Mouse (Mus musculus) yolk sac, embryonic 10.5 days (tissue): ENCODE results near the gene Gm42791.

Experiments used
- DNase-seq: peaks from one replicate; pipeline ENCODE4 v3.0.0-alpha.2; 2017; ENCODE audit warnings: low spot score

The Gm42791 gene

DNA sequence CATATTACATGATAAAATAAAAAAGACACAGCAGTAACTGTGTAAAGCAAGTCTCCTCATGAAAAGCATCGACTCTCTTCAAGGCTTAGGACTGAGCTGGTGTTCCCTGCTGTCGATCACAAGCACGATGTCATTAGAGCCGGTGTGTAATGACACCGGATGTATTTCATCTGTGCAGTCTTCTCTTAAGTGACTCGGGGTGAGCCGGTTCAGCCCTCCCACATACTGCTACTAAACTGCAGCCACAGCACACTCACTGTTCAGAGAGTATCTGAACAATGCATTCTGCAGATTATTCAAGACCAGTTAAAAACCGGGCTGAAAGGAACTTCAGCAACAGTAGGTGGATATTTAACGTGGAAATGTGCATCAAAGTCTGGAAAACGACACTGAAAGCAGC lies 71.5 kb downstream of the Gm42791 start:
- DNase-seq, result no peak

DNA sequence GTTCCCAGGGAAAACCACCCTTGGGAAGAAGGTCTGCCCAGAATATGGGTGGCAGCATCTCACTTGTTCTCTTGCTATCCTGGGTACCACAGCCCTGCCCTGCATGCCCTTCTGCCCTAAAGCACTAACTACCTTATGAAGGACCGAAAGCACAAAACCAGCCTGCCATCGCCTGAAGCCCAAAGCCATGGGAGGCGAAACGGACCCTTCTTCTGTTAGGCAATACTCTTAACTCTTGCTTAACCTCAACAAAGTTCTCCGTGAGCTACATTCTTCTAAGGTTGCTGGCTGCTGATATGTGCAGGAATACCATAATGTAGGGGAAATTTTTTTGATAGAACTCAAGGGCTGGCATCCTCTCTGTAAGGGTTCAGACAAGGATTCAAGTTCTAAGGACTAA lies 72.2 kb downstream of the Gm42791 start:
- DNase-seq, result no peak

DNA sequence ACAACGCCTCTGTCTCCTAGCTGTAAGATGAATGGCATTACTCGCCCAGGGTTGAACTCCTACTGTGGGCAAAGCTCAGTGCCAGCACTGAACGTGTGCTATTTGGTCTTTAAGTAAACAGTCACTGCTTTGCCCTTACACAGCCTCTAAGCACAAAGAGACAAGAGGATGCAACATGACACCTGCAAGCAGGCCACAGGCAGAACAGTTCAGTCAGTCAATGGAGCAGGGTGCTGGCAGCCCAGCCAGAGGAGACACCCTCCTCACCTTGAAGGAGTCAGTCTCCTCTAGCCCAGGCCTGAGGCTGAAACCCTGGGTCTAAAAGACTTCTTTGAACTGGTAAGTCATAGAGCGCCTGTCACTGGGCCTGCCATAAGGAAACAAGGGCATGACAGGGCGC lies 76.9 kb downstream of the Gm42791 start:
- DNase-seq, result no peak

DNA sequence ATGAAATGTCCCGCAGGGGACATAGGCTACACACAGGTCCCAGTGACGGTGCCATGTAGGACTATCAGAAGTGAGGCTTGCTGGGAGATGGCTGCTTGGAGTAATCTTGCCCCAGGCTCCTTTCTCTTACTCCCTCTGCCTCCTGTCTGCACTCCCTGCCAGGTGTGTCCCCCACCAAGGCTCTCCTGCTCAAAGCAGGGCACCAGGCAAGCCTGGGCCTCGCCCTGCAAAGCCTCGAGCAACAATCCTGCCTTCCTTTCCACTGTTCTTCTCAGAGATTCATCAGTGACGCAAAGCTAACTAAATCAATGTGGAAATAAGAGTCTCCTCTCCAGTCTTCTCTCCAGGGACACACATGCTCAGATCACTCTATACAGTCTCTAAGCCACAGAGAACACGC lies 78.2 kb downstream of the Gm42791 start:
- no peak for DNase-seq

DNA sequence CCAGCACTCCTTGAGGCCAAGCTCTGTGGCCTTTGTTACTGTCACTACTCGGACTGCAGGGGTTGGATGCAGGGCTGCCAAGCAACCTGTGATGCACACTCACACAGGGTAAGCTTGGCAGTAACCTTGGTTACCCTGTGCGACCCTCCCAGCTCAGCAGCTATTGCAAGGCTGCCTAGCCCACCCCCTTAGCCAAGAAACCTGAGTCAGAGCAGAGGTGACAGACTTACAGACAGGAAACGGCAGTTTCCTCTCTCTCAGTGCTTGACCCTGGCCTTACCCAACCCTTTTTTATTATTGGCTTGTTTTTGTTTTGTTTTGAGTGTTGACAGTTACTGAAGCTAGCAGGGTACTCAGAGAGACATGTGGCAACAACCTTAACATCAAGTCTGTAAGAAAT lies 82.7 kb downstream of the Gm42791 start:
- DNase-seq, result no peak

DNA sequence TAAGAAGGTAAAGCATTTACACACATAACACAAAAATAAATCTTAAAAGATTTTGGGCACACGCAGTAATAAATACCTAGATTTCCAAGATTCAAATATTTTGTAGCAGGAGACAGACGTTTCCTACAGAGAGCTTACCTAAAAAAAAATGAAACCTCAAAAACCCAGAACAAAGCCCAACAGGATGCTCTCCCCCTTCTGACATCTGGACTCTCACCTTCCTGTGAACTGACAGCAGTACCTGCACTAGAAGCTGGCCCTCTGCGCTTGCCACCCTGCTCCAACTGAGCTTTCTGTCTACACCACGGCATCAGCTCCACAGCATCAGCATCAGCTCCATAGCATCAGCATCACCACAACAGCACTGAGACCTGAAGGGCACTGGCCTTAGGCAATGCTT lies 84.9 kb downstream of the Gm42791 start:
- no peak for DNase-seq

DNA sequence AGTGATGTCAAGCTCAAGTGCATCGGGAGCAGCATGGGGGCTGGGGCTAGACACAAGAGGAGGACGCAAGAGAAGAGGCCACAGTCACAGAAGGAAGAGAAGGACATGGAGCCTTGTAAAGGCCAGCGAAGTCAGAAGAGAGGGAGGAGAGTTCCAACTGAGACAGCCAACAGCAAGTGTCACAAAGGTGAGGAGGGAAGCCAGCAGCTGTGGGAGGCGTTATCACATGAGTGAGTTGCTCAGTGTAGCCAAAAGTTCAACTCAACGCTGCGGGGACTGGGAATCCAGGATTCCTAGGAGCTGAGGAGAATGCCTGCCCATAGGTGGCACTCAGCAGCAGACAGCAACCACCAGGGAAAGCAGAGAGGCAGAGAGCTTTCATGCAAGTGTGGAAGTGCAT lies 85.5 kb downstream of the Gm42791 start:
- DNase-seq, result peak; percentile 43

DNA sequence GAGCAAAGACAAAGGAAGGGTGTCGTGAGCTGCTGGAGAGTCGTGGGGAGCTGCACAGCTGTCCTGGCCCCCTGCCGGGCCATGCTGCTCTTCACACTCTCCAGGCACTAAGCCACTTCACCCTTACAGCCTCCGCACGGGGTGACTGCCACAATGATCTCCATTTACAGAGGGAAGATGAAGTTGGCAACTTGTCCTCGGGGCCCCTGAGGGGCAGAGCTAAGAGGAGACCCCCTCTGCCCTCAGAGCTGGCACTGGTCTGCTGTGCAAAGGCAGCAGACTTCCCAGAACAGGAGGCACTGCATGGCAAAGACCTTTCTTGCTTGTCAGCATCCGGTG lies 85.9 kb downstream of the Gm42791 start:
- no peak for DNase-seq

DNA sequence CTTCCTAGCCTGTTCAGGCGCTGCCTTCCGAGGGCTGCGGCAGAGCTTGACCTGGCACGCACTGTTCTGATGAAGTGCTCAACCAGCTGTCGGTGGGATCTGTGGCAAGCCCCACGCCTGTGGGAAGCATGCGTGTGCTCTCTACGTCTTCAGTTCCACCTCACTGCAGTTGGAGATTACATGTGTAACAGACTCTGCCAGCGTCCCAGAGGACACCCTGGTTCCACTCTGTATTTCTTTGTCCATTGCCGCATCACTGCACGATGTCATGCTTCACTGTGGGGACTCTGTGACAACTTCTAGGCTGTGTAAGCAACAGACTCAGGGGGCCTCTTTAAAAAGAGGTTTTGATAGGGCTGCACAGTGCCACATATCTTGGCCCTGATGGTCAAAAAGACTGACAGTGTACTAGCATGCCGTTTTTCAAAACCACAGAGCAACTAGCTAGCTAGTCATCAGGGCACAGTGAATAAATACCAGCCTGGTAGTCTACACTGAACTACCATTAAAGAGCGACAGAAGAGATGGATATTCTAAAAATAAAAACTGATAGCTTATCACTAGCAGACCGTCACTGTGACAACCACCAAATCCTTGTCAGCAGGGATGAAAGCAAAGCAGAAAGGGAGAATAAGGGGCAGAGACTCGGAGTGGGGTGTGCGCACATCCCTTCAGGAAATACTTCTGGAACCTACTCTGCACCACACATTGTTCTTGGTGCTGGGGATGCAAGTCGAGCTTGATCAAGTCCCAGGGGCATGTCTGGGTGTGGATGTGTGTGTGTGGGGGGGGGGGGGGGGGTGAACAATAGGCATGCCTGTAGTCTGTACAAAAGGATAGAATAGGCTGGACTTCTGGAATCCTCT lies 86.5 kb downstream of the Gm42791 start:
- DNase-seq, result no peak

DNA sequence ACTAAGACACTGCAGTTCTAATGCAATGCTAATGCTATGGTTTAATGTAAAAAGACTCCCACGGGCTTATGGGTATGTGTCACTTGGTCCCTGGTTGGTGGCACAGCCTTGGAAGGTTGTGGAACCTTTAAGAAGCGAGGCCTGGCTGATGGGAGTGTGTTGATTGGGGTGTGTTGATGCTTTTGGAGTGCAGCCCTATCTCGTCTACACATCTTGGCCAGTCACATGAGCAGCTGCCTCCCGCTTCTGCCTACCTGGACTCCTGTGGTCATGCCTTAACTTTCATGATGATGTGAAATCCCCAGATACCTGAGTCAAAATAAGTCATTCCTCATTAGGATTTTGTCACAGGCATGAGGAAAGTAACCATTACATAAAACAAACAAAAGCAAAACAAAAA lies 88.6 kb downstream of the Gm42791 start:
- DNase-seq, result no peak

DNA sequence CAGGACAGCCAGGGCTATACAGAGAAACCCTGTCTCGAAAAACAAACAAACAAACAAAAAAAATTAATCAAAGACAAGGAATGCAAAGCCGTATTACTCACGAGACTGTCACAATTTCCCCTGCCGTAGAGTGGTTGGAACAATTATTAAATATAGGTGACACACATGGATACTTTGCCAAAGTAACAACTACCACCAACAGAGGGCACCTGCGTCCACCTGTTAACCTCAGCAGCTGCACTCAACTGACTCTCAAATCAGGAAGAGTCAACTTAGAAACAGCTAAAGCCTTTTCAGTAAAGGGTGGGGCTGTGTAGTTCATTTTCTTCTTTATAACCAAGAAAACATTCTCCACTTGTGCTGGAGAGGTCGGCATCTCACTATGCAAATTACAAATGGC lies 90.1 kb downstream of the Gm42791 start:
- peak; percentile 34 for DNase-seq

DNA sequence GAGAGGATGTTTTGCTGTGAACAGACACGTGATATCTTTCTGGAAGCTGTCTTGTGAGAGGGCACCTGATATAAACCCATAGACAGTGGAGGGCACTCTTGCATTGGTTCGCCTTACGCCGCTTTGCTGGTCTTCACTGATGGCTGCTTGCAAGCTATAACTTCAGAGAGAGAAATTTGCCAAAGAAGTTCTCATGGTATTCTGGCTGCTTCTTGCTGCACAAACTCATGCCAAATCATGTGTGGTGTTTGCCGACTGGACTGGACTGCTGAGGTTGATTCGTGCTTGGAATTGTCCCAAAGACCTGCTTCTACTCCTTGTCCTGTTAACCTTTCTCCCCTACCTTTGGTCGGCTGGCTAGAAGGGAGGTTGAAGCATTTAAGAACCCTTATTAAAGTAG lies 95.6 kb downstream of the Gm42791 start:
- no peak for DNase-seq

DNA sequence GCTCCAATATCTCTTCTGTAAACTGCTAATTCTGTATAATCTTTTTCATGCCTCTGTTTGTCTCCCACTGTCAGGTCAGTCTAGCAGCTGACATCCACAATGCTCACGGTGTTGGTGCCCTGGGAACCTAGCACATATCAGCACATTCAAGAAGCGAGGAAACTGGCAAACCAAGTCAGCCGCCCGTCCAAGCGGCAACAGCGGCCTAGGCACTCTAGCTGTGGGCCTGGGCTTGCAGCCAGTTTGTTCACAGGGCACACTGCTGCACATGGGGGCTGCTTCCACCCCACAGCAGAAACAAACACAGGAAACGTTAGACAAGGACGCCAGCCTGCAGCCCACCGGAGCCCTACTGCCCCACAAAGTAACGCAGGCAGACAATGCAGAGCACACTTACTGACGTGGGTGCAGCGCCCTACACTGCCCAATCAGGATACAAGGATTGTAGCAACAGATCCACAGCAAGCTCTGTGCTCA lies 97.0 kb downstream of the Gm42791 start:
- DNase-seq, result no peak

DNA sequence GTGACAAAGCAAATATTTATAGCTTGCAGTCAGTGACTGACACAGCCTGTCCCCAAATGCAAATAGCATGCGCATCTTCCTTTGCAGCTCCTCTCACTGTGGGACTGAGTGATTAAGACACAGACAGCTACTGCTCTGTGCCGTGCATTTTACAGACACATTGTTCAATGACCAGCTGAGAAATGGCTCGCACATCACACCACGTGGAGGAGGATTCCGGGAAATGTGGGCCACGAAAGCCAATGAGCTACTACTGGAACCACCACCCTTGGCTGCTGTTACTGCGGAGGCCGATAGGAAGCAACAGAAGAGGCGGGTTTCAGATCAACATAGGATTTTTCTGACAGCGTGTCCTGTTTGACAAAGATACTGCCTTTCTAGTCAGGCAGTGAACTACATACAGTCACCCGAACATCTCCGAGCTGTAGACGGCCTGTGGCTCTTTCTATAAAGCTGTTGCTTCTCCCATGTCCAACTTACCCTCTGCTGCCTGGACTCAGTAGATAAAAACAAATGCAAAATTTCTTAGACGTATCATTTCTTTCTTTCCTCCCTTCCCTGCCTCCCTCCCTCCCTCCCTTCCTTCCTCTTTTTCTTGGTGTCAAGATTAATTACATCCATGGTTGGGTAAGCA lies 97.8 kb downstream of the Gm42791 start:
- no peak for DNase-seq

DNA sequence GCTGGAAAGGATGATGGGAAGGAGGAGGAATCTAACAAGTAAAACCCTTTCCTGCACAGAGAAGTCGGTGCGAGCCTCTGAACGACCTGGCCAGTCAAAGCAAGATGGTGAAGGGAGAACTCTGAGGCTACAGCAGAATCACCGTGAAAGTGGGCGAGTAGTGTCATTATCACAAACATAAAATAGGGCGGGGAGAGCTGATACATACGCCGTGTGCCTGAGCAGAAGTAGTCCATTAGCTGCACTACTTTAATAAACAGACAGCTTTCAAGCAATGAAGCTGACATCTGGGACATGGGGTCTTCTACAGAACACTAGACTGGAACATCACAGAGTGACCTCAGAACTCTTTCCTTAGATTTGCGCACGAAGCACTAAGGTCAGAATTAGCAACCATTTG lies 98.4 kb downstream of the Gm42791 start:
- no peak for DNase-seq

DNA sequence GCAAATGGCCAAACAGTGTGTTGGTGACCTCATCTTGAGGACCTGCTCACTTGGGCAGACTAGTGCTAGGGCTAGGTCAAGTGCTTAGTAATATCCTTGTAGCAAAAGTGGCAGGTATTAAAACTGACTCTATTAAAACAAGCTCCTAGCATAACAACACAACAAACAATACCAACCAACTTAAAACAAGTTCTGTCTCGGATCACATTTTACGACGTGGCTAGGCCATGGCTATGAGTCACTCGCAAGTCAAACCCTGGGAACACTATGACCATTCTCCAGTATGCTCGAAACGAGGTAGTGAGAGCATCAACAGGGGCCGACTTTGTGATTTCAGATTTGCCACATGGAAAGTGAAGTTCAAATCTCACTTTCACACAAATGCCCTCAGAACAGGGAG lies 99.1 kb downstream of the Gm42791 start:
- no peak for DNase-seq

DNA sequence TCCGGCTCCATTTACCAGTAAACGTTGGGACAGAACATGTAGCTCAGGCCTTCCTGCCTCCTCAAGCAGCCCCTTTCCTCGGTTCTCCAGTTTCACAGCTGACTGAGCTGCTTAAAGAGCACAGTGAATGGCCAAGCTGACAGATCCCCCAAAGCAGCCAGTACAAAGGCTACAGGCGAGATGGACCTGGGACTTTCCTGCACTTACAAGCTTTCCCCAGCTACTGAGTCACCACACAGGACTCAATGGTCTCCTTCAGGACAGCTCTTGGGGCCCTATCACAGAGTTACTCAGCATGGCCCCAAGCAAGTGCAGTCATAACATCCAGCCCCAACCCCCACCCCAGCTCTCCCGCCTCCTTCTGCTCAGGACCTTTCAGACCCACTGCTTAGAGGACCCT lies 99.9 kb downstream of the Gm42791 start:
- no peak for DNase-seq

DNA sequence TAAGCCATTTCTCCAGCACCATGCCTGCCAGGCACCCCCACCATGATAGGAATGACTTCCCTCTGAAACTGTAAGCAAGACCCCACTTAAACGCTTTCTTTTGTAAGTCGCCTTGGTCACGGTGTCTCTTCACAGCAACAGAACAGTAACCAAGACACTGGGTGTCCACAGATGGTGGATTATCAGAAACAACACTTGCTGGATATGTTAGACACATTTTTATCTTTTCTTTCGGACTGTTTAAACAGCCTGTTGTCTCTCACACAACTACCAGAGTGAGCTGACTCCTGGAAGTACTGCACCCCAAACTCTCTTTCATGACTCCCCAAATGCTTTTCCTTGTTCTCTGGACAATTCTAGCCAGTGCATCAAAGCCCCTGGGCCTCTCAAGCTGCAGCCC lies 104.7 kb downstream of the Gm42791 start:
- no peak for DNase-seq

DNA sequence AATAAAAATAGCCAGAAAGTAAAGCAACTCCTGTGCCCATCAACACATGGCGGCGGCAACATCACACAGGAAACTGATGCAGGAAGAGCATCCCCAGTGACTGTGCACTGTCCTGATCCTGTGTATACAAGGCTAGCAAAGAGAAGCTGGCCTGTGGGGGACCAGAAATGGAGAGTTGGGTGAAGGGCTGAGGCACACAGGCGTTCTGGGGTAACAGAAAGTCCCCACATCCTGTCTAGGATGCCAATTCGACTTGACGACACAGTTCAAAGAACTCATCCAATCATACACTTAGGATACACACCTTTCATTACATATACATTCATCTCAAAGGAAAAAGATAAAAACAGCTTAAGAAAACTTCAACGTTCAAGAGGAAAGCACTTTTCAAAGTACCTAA lies 106.9 kb downstream of the Gm42791 start:
- no peak for DNase-seq

DNA sequence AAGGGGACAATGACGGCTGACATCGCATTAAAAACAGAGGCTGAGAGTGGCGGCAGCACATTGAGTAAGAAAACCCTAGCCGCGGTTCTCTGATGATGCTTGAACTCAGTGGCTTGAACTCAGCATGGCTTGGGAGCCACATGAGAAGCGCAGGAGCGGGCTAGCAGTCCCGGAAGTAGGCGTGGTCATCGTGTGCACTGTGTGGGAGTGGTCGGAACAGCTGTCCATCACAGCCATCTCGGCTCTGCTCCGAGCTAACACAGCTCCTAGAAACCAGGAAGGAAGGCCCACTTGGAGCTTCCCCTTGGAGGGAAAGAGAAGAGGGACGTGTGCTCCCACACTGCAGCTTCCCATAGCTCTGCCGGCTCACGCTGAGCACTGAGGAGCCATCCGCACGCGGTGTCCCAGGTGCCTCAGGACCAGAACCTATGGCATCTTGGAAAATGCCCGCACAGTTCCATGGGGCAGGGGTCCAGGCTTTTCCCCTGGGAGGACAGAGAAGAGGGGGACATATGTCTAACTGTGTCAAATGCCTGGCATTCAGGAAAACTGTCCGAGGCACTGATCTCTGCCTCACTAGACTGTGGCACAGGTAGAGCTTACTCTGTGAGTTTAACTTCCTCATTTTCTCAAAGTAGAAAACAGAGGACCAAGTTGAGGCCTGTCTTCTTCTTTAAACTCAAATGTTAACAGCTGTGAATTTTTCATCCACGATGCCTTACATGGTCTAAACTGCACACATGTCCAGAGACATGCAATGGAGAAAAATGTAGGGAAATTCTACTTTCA lies 108.9 kb downstream of the Gm42791 start:
- DNase-seq, result peak; percentile 80

DNA sequence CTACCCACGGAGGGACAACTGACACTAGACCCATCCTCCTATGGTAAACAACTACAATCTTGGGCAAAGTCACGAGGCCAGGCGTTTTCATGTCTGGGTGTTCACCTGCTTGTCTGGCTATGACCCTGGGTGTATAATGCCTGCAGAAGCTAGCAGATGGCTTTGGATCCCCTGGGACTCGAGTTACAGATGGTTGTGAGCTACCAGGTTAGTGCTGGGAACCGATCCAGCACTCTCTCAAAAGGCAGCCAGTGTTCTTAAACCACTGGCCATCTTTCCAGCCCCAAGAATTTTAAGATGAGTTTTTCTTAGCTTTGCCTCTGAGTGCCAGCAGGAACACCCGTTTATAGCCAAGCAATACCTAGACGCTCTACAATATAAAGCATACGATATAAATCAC lies 111.3 kb downstream of the Gm42791 start:
- DNase-seq, result no peak

DNA sequence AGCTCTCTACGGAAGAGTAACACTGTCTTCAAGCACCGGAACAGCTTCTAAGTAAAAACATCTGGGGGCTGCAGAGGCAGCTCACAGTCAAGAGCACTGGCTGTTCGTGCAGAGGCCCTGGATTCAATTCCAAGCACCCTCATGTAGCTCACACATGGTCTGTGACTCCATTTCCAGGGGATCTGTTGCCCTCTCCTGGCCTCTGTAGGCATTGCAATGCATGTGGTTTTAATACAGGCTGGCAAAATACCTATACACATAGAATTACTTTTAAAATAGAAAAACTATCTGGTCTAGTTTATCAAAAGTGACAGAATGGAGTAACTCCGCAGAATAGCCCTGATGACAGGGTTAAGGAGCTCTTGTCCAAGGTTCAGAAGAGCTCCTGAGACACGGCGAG lies 115.7 kb downstream of the Gm42791 start:
- no peak for DNase-seq

DNA sequence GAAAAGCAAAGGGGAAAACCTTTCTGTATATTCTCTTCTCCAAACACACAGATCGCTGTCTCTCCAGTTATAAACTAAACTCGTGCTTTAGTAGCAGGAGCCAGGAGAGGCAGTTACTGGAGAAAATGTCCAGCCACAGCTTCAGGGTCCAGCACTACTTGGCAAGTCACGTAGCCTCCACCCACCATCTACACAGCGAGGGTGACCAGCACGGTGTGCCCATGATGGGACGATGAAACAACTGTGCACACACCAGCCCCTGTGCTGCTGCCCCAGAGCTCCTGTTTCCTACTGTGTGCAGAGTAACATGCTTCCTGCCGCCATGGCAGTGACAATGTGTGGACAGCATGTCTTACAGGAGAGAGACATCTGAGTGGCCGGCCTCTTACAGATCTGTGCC lies 121.8 kb downstream of the Gm42791 start:
- DNase-seq, result no peak
